Mouse (Mus musculus) olfactory bulb, adult 2 months (tissue): ENCODE measurements around the gene Sbno2.

Source experiments
- CTCF ChIP-seq: fragments of 200-500 bp; IDR thresholded peaks from 2 replicates; pipeline ENCODE4 v1.5.1; 2012; ENCODE audit warnings: low read depth, mild to moderate bottlenecking, low read length, moderate library complexity; ENCODE audit not compliant: insufficient read depth
- POLR2A ChIP-seq: fragments of 200-500 bp; IDR thresholded peaks from 2 replicates; pipeline ENCODE4 v1.6.1; 2012; ENCODE audit warnings: mild to moderate bottlenecking, low read depth, low read length, moderate library complexity; ENCODE audit not compliant: insufficient read depth

GRCm38 (mm10) chr10:80137626-80138552, 32.5 kb upstream of the Sbno2 start:
- TF ChIP-seq CTCF (no peak), POLR2A (no peak; the same call in 1 of the 2 replicates)
